Mouse (Mus musculus) embryonic facial prominence, embryonic 15.5 days (tissue): ENCODE measurements around the gene Mecom. TPM values are rescaled to one million over a fixed set of nuclear protein-coding genes. Genes with fewer than 3 reads are reported as not detected.

Experiments
- ATAC-seq: fragments of 200-750 bp; cut with Nextera tagmentation; 2 replicates; pipeline ENCODE4 v1.8.0; 2017; ENCODE audit warnings: low read depth, moderate TSS enrichment; ENCODE audit not compliant: insufficient number of reproducible peaks, low FRiP score, low TSS enrichment
- H3K27ac ChIP-seq: fragments of 300-500 bp; sonication (generic); replicated peaks from 2 replicates; pipeline ENCODE4 v1.5.1; 2015; ENCODE audit warnings: mild to moderate bottlenecking, inconsistent platforms
- H3K27me3 ChIP-seq: fragments of 300-500 bp; sonication (generic); 2 replicates; pipeline ENCODE4 v1.6.1; 2015; ENCODE audit warnings: inconsistent platforms
- H3K36me3 ChIP-seq: fragments of 300-500 bp; sonication (generic); 2 replicates; pipeline ENCODE4 v1.6.1; 2015; ENCODE audit warnings: mild to moderate bottlenecking, inconsistent platforms
- H3K4me1 ChIP-seq: fragments of 300-500 bp; sonication (generic); 2 replicates; pipeline ENCODE4 v1.6.1; 2015; ENCODE audit warnings: inconsistent platforms
- H3K4me2 ChIP-seq: fragments of 300-500 bp; sonication (generic); replicated peaks from 2 replicates; pipeline ENCODE4 v1.6.1; 2015; ENCODE audit warnings: mild to moderate bottlenecking, inconsistent platforms
- H3K4me3 ChIP-seq: fragments of 300-500 bp; sonication (generic); replicated peaks from 2 replicates; pipeline ENCODE4 v1.5.1; 2015; ENCODE audit warnings: mild to moderate bottlenecking, inconsistent platforms
- H3K9ac ChIP-seq: fragments of 300-500 bp; sonication (generic); 2 replicates; pipeline ENCODE4 v1.6.1; 2015; ENCODE audit warnings: inconsistent platforms
- H3K9me3 ChIP-seq: fragments of 300-500 bp; sonication (generic); replicated peaks from 2 replicates; pipeline ENCODE4 v1.6.1; 2016; ENCODE audit warnings: inconsistent platforms
- WGBS: fragments of 180-500 bp; shearing (Covaris S2); methylation state at CpG from one replicate; pipeline ENCODE4 v1.1.7; 2015; 5-methylcytosine and 5-hydroxymethylcytosine counted together
- polyA plus RNA-seq: library from polyadenylated mRNA; unstranded; fragments of >200 nt; fragmentation: Nextera tagmentation; extraction: Ambion mirVana; gene quantifications from 2 replicates; pipeline ENCODE4 v1.2.1, GENCODE M21; 2015

Mecom gene
- polyA plus RNA-seq, 1 experiment from 2014 or later, result 8.8 TPM

- no peak overlapping the region for H3K9ac ChIP-seq
- H3K27ac ChIP-seq, result no peak overlapping the region
- H3K36me3 ChIP-seq, result no peaks in the 10 kb centered on the region
- ATAC-seq, result no peak
- H3K9me3 ChIP-seq, result no peaks in the 10 kb centered on the region
- 73% methylated on average over 5 of the region's 5 CpGs for WGBS
- no peak overlapping the region for H3K4me3 ChIP-seq
- no peaks in the 10 kb centered on the region for H3K27me3 ChIP-seq
- H3K4me1 ChIP-seq, result no peaks in the 10 kb centered on the region
- H3K4me2 ChIP-seq, result no peak overlapping the region
These were observed 499.0 kb downstream of the Mecom start for GRCm38 (mm10) chr3:30048792-30049191.

GRCm38 (mm10) chr3:30048157-30048556 lies 499.7 kb downstream of the Mecom start:
- WGBS, result 37% methylated on average over 4 of the region's 4 CpGs
- no peak overlapping the region for H3K4me2 ChIP-seq
- H3K36me3 ChIP-seq, result no peaks in the 10 kb centered on the region
- no peaks in the 10 kb centered on the region for H3K4me1 ChIP-seq
- ATAC-seq, result no peak
- H3K9ac ChIP-seq, result no peak overlapping the region
- H3K4me3 ChIP-seq, result no peak overlapping the region
- H3K27me3 ChIP-seq, result no peaks in the 10 kb centered on the region
- no peaks in the 10 kb centered on the region for H3K9me3 ChIP-seq
- no peak overlapping the region for H3K27ac ChIP-seq

- no peaks in the 10 kb centered on the region for H3K4me1 ChIP-seq
- H3K36me3 ChIP-seq, result no peaks in the 10 kb centered on the region
- ATAC-seq, result no peak
- H3K4me2 ChIP-seq, result no peak overlapping the region
- H3K27me3 ChIP-seq, result no peaks in the 10 kb centered on the region
- H3K27ac ChIP-seq, result no peak overlapping the region
- no peak overlapping the region for H3K4me3 ChIP-seq
- WGBS, result 90% methylated on average over 3 of the region's 3 CpGs
- H3K9me3 ChIP-seq, result no peaks in the 10 kb centered on the region
- H3K9ac ChIP-seq, result no peak overlapping the region
These were observed 504.3 kb downstream of the Mecom start for GRCm38 (mm10) chr3:30043525-30043924.

GRCm38 (mm10) chr3:30038545-30038944 lies 509.3 kb downstream of the Mecom start:
- 77% methylated on average over 3 of the region's 3 CpGs for WGBS
- no peak for ATAC-seq
- no peak overlapping the region for H3K9ac ChIP-seq
- H3K27ac ChIP-seq, result no peak overlapping the region
- no peaks in the 10 kb centered on the region for H3K4me1 ChIP-seq
- no peaks in the 10 kb centered on the region for H3K27me3 ChIP-seq
- H3K4me3 ChIP-seq, result no peak overlapping the region
- H3K36me3 ChIP-seq, result no peaks in the 10 kb centered on the region
- H3K4me2 ChIP-seq, result no peak overlapping the region
- no peaks in the 10 kb centered on the region for H3K9me3 ChIP-seq

GRCm38 (mm10) chr3:30019961-30020360 lies 527.8 kb downstream of the Mecom start:
- H3K4me1 ChIP-seq, result no peaks in the 10 kb centered on the region
- H3K27me3 ChIP-seq, result peaks cover 23% of the 10 kb centered on the region
- 84% methylated on average over 13 of the region's 13 CpGs for WGBS
- H3K9me3 ChIP-seq, result no peaks in the 10 kb centered on the region
- no peak overlapping the region for H3K4me3 ChIP-seq
- ATAC-seq, result no peak
- H3K36me3 ChIP-seq, result no peaks in the 10 kb centered on the region
- H3K27ac ChIP-seq, result no peak overlapping the region
- no peak overlapping the region for H3K9ac ChIP-seq
- no peak overlapping the region for H3K4me2 ChIP-seq

- peaks cover 24% of the 10 kb centered on the region for H3K27me3 ChIP-seq
- H3K9ac ChIP-seq, result no peak overlapping the region
- no peak for ATAC-seq
- H3K36me3 ChIP-seq, result no peaks in the 10 kb centered on the region
- H3K4me2 ChIP-seq, result no peak overlapping the region
- no peaks in the 10 kb centered on the region for H3K4me1 ChIP-seq
- H3K4me3 ChIP-seq, result no peak overlapping the region
- WGBS, result 80% methylated on average over 8 of the region's 8 CpGs
- H3K9me3 ChIP-seq, result no peaks in the 10 kb centered on the region
- H3K27ac ChIP-seq, result no peak overlapping the region
These were observed 528.4 kb downstream of the Mecom start for GRCm38 (mm10) chr3:30019411-30019810.

- Histone ChIP-seq H3K4me1 (0 out of 2 replicates have a peak, but pooled peaks cover under 1% of the 10 kb centered on the region), H3K36me3 (no peaks in the 10 kb centered on the region), H3K9ac (no peak overlapping the region), H3K4me2 (no peak overlapping the region), H3K27me3 (peaks cover 26% of the 10 kb centered on the region), H3K9me3 (no peaks in the 10 kb centered on the region), H3K4me3 (no peak overlapping the region), H3K27ac (no peak overlapping the region)
- 26% methylated on average over 12 of the region's 12 CpGs for WGBS
- no peak for ATAC-seq
These were observed 529.6 kb downstream of the Mecom start for GRCm38 (mm10) chr3:30018202-30018601.

- Histone ChIP-seq H3K4me3 (no peak overlapping the region), H3K4me2 (no peak overlapping the region), H3K4me1 (peaks cover 10% of the 10 kb centered on the region), H3K27me3 (peaks cover 31% of the 10 kb centered on the region), H3K36me3 (no peaks in the 10 kb centered on the region), H3K9ac (no peak overlapping the region), H3K27ac (no peak overlapping the region), H3K9me3 (no peaks in the 10 kb centered on the region)
- no peak for ATAC-seq
- 50% methylated on average over 5 of the region's 5 CpGs for WGBS
These were observed 531.0 kb downstream of the Mecom start for GRCm38 (mm10) chr3:30016766-30017165.

- ATAC-seq, result no peak
- H3K36me3 ChIP-seq, result no peaks in the 10 kb centered on the region
- no peak overlapping the region for H3K9ac ChIP-seq
- peaks cover 39% of the 10 kb centered on the region for H3K27me3 ChIP-seq
- WGBS, result 11% methylated on average over 10 of the region's 10 CpGs
- peaks cover 10% of the 10 kb centered on the region for H3K4me1 ChIP-seq
- no peak overlapping the region for H3K27ac ChIP-seq
- H3K4me2 ChIP-seq, result no peak overlapping the region
- no peaks in the 10 kb centered on the region for H3K9me3 ChIP-seq
- no peak overlapping the region for H3K4me3 ChIP-seq
These were observed 532.7 kb downstream of the Mecom start for GRCm38 (mm10) chr3:30014962-30015660.

- H3K27ac ChIP-seq, result no peak overlapping the region
- peaks cover 37% of the 10 kb centered on the region for H3K27me3 ChIP-seq
- 55% methylated on average over 1 of the region's 1 CpGs for WGBS
- no peaks in the 10 kb centered on the region for H3K9me3 ChIP-seq
- H3K36me3 ChIP-seq, result no peaks in the 10 kb centered on the region
- H3K4me3 ChIP-seq, result no peak overlapping the region
- H3K4me1 ChIP-seq, result peaks cover 10% of the 10 kb centered on the region
- H3K9ac ChIP-seq, result no peak overlapping the region
- H3K4me2 ChIP-seq, result no peak overlapping the region
- no peak for ATAC-seq
These were observed 533.5 kb downstream of the Mecom start for GRCm38 (mm10) chr3:30014279-30014678.

GRCm38 (mm10) chr3:30013416-30013815 lies 534.4 kb downstream of the Mecom start:
- ATAC-seq, result no peak
- Histone ChIP-seq H3K4me1 (peaks cover 10% of the 10 kb centered on the region), H3K9ac (no peak overlapping the region), H3K9me3 (no peaks in the 10 kb centered on the region), H3K27ac (no peak overlapping the region), H3K36me3 (no peaks in the 10 kb centered on the region), H3K4me2 (peak overlapping the region; percentile 90), H3K4me3 (peak overlapping the region; percentile 51), H3K27me3 (peaks cover 35% of the 10 kb centered on the region)
- WGBS, result 50% methylated on average over 1 of the region's 1 CpGs
